Mouse (Mus musculus) thymus, adult 18-20 months (tissue): ENCODE results near the gene Xdh.

Experiments used
- DNase-seq, 2 experiments: peaks; one replicate each; pipeline ENCODE4 v3.0.0; 2022; ENCODE audit warnings: mixed read lengths in 2 of 2

Xdh gene

DNA sequence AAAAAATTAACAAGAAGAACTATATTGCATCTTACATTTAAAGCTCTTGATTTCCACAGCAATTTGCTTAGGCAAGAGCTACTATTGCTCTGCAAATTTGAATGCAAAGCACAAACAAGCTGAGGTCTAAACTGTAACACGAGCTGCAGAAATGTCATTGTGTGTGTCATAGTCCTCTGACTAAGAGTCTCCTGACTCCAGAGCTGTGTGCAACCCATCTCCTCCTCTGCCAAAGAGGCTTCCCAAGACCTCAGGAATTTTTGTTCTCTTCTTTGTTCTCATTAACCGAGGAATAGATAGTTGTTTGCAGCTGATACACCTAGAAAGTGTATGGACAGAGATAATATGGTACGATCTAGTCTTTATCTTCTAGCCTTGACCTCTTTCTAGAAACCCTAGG, 8.2 kb downstream of the Xdh start:
- DNase-seq = no peak

DNA sequence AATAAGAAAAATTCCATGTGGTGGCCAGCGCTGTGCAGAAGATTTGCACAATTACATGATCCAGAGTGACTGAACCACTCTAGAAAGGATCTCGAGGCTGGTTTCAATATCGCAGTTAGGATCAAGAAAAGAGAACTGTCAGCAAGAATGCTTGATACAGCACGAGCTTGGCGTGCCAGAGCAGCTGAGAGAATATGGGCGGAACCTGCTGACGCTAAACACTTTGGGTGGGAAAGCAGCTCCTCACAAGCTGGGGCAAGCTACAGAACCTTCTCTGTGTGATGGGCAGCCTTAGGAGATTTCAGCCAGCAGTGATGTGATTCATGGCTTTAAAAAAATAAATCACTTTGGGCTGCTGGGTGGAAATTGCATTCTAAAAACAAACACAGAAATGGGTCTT, 12.9 kb downstream of the Xdh start:
- DNase-seq = no peak

DNA sequence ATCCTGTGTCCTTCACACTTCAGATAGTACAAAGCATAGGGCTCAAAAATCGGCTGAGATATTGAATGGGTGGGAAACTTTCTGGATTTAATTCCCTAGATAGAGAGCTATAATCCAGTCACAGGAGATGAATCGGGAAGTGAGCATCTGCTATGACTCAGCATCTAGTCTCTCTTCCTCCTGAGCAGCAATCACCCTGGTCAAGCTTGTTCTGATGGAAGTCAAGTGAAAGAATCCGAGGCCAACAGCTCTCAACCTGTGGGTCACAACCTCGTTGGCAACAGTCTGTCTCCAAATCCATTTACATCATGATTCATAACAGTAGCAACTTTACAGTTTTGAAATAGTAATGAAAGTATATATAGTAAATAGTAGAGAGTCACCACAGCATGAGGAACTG, 14.8 kb downstream of the Xdh start:
- no peak for DNase-seq

DNA sequence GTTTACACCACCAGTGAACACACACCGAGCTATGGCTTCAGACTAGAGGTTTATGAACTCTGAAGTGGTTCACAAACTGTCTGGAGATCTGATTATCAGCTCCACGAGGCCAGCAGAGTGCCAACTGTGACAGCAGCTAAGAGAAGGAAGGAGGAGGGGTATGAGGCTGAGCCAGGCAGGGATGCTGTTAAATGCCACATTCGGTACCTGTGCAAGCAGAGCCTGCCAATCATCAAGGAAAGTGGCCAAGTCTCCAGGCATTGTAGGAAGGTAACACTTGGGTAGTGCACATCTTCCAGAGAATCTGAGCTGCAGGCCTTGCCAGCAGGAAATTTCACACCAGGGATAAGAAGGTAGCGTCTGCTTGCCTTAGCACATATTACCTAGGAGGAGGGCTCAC, 15.7 kb downstream of the Xdh start:
- no peak for DNase-seq

DNA sequence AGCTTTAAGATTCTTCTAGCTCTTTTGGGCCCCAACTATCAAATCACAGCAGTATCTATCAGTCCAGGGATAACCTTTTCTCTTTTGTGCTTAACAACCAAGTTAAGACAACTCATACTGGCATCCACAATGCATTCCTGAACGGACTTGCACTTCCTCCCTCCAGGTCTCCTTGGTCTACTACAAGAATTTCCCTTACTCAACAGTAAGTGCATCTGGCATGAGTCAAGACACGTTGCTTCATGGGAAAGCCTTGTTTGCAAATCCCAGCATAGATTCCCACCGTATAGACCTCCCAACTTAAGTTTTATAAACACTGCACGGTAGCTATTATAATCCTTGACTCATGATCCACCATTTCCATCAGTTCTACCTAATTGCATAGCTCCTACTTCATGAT, 16.4 kb downstream of the Xdh start:
- DNase-seq = no peak

DNA sequence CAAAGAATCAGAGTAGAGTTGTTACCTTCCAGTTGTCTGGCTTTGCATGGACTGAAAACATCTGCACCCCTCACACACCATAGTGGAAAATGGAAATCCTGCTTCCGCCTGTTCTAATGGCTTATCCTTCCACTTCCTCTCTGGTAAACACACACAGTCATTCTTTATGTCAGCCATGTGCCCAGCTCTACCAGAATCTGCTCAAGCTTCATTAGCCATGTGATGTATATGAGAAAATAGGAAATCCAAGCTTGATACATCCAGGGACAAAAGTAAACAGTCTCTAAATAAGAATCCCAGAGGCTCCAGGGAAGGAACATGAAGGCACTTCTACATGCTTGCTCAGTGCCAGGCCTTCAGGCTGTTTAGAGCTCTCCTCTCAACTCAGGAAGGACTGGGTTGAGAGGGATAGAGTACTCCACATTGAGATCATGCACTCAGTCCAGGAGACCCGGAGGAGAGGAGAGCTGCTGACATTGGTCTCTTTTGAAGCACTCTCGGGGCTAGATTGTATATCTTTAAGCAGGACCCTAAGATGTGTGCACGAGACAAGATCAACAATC, 17.4 kb downstream of the Xdh start:
- no peak for DNase-seq

DNA sequence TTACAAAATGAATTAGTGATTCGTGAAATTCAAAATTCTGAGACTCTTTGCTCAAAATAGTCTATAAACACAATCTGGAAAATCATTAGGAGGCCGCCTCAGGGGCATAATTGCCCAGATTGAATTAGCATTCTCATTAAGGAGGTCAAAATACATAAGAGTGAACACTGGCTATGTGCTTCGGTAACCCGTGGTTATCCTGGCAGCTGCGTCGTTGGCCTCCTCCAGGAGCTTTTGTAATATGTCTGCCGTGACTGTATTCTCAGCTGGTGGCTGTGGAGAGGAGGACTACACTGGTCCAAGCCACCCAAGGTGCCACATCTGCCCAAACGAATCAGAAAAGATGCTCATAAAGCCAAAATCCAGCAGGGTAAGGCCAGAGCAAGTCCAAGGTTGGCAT, 30.5 kb downstream of the Xdh start:
- DNase-seq = no peak

DNA sequence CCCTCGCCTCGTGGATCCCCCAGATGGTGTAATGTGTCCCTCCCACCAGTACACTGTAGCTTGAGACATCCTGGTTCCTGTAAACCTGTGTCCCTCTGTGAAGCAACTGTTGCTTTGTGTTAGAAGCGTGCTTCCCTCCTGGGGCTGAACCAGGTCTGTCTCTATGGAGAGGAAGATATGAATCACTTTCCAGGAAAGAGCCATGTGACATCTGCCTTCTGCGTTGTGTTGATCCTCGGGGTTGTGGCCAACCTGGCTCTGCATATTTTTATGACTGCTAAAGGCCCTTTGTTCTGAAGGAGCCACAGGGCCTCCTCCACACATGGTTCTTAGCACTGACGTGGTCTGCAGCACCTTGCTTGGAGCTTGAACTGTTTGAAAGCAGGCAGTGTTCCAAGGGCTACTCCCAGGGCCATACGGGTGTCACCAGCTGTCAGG, 31.0 kb downstream of the Xdh start:
- DNase-seq = no peak

DNA sequence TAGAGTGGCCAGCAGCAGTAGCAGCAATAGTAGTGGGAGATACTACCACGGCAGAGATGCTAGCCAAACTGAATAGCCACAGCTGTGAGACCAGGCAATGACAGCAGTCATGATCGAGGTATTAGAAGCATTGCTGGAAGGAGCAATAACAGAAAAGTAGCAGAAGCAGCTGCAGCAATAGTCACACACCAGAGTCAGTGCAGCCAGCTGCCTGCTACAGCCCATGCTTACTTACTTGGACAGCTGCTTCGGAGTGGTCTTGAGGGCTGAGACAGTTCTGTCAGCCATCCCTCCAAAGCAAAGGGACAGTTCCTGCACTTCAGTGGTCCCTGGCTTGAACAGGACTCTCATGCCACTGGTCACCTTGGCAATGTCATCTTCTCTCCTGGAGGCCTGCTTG, 31.9 kb downstream of the Xdh start:
- no peak for DNase-seq

DNA sequence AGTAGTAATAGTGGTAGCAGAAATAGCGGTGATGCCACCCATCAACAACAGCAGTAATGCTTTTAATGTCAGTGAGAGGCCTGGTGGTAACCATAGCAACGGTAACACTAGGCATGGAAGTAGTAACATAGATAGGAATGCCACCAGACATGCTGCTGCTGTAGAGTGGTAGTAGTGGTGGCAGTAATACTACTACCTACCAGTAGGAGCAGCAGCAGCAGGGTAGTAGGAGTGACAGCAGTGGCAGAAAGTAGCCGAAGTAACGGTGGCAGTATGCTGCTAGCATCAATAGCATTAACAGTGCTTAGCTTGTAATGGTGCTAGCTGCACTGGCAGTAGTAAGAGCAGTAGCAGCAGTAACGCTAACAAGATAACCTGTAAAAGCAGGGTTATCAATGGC, 32.3 kb downstream of the Xdh start:
- DNase-seq = no peak

DNA sequence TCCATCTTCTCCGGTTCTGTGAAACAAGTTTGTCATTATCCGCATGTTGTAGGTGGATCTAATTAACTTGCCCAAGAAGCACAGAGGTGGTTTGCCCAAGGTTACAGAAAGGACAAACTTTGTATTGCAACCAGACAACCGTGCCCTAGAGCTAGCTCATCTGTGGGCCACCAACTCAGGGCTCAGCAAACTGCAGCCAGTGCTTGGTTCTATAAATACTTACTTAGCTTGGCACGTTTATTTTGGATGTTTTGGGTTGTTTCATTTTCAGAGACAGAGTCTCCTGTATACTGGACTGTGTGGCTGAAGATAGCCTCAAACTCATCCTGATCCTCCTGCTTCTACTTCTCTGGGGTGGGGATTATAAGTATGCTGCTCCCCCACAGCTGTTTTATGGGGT, 35.3 kb downstream of the Xdh start:
- DNase-seq = no peak

DNA sequence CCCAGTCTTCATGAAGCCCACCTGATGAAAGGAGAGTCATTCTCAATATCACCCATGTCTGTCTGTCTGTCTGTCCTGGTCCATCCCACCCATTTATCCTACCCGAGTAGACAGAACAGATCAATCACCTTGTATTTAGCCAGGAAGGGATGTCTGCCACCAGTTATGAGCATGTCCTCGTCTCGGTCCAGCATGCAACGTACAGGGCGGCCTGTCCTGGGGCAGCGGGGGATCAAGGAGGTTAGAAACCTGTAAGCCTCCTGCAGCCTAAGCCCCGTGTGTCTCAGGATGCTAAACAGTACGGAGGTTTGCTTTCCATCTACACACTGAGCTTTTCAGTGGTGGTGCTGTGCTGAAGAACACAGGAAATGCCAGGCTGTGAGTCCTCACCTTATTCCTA, 43.9 kb downstream of the Xdh start:
- no peak for DNase-seq

DNA sequence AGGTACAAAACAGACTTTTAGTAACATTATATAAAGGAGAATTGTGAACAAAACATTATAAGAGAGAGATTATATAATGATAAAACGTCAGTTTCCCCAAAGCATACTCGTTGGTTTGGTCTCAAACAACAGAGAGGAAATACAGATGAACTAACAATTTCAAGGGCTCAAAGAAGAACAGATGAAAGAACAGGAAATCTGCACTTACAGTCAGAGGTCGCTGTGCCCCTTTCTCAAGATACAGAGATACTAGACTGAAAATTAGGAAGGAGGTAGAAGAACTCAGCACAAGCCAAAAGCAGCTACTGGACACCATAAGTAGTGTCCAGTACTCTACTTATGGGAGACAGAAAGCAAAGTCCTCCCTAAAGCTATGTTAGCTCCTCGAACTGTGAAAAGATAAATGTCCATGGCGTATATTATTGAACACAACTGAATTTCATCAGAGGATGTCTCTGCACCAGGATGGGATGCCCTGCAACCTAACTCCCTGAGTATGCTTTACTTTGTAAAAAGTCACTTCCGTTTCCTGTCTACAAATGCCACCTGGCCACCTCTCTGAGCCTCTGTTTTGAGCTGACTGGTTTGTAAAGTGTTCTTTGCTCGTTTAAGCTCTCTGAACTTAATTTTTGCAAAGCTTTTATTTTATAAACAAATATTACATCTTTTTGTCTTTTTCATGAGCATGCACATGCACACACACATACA, 44.8 kb downstream of the Xdh start:
- peak in 1 of 2 experiments; percentile 28 for DNase-seq

DNA sequence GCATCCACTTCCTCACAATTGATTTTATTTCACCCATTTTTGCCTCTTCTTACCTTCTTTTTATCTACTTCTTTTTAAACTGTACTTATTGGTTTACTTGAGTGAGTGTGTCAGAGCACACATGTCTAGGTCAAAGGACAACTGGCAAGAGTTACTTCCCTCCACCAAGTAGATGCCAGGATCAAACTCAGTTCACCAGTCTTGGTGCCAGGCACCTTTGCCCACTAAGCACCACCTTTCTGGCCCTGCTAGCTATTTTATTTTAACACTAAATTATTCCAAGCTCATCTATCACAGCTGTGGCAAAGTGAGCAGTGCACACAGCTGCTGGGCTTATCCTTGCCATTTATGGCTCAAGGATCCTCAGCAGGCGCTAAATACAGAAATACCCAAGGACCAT, 46.9 kb downstream of the Xdh start:
- DNase-seq = no peak

DNA sequence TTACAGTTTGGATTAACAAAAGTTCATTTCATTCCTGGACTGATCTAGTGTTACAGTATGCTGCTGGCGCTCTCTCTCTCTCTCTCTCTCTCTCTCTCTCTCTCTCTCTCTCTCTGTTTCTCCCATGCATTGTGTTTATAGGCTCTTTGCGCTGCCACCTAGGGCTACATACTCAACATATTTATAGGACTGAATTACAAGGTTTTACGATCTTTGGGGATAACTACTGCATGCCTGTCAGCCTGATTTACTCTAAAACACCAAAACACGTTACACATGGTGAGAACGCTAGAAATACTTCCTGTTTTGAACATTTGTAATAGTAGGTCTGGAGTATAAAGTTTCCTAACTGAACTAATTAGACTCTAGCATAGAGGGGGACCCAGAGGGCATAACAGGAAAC, 47.8 kb downstream of the Xdh start:
- DNase-seq = no peak

DNA sequence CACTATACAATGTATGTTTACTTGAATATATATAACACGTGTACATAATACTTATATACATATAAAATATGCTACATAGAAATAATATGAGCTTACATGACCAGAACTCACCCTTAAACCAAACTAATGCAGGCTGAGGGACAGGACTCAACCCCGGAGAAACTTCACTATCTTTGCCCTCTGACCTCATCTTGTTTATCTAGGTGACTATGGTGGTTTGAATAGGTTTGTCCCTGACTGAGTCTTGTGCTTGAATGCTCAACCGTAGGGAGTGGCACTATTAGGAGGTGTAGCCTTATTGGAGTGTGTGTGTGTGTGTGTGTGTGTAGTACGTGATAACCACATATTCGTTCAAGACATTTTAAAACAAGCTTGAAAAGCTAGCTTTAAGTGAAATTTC, 55.6 kb downstream of the Xdh start:
- DNase-seq = no peak

DNA sequence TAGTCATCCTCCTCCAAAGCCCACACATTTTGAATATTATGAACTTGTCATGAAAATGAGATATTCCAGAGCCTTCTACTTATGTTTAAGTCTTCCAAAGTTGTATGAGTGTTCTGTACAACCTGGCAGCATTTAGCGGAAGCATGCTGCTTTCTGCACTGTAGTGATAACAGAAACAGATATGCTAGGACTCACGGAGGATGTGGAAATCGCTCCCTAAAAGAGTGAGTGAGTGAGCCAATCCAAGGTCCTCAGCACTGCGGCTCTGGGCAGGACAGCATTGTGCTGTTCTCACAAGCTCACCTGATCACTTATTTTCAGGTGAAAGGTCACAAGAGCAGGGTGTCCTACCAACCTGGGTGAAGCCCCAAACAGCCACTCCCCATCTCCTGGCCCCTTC, 56.2 kb downstream of the Xdh start:
- no peak for DNase-seq

DNA sequence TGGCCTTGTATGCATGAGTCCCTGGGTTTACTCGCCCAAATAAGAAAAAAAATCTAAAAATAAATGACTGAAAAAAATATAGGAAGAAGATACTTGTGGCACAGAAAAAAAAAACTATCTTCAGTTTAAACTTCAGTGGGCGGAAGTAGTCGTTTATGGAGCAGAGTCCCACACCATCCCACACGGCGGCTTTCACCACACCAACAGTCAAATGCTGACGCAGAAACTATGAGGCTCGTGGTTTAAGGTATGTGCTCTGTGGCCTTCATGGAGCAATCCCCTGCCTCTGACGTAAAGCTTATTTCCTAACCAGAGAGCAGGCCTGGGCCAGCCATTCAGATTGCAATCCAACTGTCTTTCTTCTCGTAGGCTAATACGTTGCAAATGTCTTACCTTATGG, 56.8 kb downstream of the Xdh start:
- DNase-seq = no peak

DNA sequence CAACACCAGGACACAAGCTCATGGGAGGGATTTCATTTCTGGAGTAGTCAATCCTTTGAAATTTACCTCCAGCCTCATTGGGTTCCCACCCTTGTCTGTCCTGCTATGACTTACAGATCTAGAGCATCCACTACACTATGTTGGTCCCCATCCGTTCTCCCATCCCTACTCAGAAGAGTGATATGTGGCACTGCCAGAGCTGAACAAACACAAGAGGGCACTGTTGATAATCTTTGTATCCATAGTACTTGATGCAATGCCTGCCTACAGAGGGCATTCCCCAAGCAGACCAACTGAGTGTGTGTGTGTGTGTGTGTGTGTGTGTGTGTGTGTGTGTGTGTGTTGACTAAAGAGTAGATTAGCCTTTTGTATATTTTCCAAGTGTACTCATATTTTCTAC, 58.4 kb downstream of the Xdh start:
- DNase-seq = no peak

DNA sequence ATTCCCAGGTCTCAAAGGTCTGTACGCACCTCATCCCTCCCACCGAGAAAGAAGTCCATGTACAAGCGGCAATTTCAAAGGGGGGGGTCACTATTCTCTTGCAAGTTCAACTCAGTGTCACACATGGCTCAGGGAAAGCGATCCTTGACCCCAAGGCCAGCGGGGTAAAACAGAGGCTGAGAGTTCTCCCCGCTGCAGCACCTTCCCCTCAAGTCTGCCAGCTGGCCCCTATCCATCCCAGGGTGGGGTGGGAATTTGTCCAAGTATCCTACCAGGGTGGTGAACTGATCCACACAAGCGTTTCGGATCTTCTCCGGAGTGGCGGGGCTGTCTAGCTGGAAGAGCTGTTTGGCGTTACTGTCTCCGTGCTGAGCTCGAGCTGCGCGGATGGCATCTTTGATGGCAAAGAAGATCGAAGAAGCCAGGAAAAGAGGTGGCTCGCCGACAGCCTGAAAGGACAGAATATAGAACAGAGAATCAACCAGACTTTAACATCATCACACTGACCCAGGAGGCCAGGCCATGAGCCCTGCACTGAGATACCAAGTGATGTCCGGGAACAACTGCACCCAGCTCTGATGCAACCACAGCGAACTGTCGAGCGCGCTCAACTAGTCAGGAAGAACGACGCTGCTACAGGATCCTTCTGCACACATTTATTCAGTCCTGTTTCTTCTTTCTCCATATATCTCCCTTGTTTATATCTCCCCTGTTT, 63.8 kb downstream of the Xdh start:
- DNase-seq = no peak

DNA sequence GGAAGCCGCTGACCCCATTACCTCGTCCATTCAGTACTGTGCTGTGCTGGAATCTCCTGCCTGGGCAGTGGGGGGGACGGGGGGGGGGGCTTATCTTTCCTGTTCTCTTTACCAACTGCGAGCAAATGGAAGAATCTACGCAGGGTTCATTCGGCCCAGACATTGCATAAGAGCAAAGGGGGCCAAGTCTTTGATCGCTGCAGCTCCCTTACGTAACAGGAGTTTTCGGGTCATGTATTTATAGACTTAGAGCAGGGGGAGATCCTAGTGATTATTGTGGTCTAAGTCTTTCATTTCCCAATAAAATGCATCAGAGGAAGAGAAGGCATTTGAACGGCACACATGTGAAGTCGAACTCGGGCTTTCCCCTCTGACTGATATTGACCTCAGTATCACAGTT, 66.7 kb downstream of the Xdh start:
- DNase-seq = no peak

DNA sequence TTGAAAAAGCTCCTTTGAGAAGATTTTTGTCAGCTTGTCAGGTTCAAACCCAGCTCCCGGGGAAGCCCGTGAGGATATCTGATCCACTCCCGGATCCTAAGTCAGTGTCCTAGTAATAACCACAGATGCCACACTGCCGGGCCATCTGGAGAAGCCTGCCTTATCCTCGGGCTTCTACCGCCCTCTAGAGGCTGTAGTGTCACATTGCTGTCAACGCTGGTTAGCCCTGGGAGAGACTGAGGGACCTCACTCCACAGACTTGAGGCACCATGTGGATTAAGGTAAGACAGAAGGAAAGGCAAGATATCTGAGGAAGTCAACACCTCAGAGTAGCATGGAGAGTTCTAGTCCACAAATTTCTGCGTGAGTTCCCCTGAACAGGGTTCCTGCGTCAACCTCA, 67.8 kb downstream of the Xdh start:
- DNase-seq = peak; percentile 45 to 53

DNA sequence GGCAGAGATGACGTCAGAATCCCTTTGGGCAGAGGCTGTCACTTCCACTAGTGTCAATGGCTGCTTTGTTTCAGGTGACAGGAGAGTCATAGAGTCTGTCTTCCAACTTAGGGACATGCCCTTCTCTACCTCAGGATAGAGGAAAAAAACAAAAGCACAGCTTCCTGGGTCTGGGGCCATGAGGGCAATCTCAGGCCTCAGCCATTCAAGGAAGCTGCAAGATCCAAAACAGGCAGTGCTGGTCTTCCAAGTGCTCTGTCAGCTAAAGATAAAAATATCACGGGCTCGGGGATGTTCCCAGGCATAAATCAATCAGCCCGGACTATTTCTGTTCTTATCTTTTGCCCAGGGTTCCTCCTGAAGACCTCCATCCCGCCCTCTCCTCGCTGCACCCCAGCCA, 68.7 kb downstream of the Xdh start:
- DNase-seq = no peak

DNA sequence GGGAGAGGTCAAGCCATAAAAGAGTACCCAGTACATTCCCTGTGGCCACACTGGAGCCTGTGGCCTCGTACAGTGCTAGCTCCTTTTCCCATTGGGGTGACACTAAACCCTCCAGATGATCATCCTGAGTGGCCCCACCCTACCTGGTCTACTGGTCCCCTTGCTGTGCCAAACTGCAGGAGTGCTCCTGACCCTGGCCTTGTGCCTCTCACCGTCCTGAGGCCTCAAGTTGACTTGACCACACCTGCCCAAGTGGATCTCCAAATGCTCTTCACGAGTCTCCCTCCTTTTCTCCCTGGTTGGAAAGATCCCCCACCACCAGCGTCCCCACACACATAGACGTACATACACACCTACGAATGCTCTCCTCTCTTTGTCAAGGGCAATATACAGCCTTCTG, 69.7 kb downstream of the Xdh start:
- DNase-seq = no peak
